ENCODE assay signal across 8 mouse cellular contexts in the genomic region with DNA sequence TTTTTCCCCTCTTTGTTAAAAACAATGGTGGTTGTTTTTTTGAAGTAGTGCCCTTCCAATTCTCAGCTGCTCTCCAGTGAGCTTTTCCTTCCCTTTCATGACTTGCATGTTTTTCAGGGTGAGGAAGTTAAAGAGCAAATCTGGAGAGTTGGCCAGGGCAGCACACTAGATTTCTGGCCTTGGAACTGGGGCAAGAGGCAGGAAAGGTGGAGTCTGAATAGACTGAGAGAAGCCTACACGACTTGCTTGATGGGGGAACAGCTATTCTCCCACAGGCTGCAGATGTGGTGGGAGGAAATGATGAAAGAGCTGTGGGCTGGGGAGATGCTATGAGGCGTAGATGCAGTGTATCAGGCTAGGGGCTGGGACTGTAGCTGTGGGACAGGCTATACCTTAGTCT. TPM values are rescaled to one million over a fixed set of nuclear protein-coding genes. Genes with fewer than 3 reads are reported as not detected.
DNase-seq lines count a peak whose midpoint lies in the region; ATAC-seq and TF ChIP-seq lines count a peak whose summit lies in the region.
"Had no signal": no experiment of that assay in that cellular context is flagged by ENCODE, and none has a peak within 500 bp of the region (broad histone marks: within the 10 kb centered on the region; RNA-seq: fewer than 3 reads in every experiment).

No protein-coding gene starts in this region.

- WGBS in heart, embryonic 16.5 days: 37% methylated on average over 2 of the region's 2 CpGs
- 36% methylated on average over 2 of the region's 2 CpGs for WGBS in lung, embryonic 15.5 days
- 63% methylated on average over 2 of the region's 2 CpGs for WGBS in forebrain, embryonic 10.5 days
- 83% methylated on average over 2 of the region's 2 CpGs for WGBS in midbrain, embryonic 13.5 days

- in situ Hi-C loops in CH12.LX (cut with MboI; ENCODE audit: low pct_ligation_motif_present, low pct_unique_long_range_greater_than_20kb, low sequenced_read_pairs): loop anchor here (10.0 kb wide), 1 partner anchor 52 kb away; no protein-coding TSS in a partner anchor

- no peak for TF ChIP-seq EP300 in CH12.LX (IDR thresholded peaks at IDR 0.05; ENCODE audit: low read length)

- H3K9me3 ChIP-seq in CH12.LX (replicated peaks; ENCODE audit: low read length): no peaks in the 10 kb centered on the region
- no peaks in the 10 kb centered on the region for H3K9me3 ChIP-seq in heart, embryonic 16.5 days (replicated peaks; ENCODE audit: control insufficient read depth, low read length)
- H3K9me3 ChIP-seq in lung, embryonic 15.5 days: no peaks in the 10 kb centered on the region
- H3K9me3 ChIP-seq in forebrain, embryonic 10.5 days: no peaks in the 10 kb centered on the region
- no peaks in the 10 kb centered on the region for H3K9me3 ChIP-seq in midbrain, embryonic 13.5 days
- H3K9me3 ChIP-seq: midbrain, embryonic 12.5 days had no signal

- ATAC-seq in heart, embryonic 16.5 days (replicated peaks; ENCODE audit: extremely low read depth, insufficient read depth, low FRiP score): peak; percentile 72
- ATAC-seq in lung, embryonic 15.5 days (ENCODE audit: borderline replicate concordance, extremely low read depth, low FRiP score, low TSS enrichment): peak; percentile 31; the same call in 1 of the 2 replicates
- ATAC-seq in midbrain, embryonic 13.5 days: no peak

- peak overlapping the region; percentile 68 for H3K27ac ChIP-seq in CH12.LX (ENCODE audit: insufficient read depth, low read depth)
- H3K27ac ChIP-seq in heart, embryonic 16.5 days (ENCODE audit: low read length): peak overlapping the region; percentile 81
- peak overlapping the region; percentile 85 for H3K27ac ChIP-seq in lung, embryonic 15.5 days
- H3K27ac ChIP-seq in forebrain, embryonic 10.5 days: no peak overlapping the region
- H3K27ac ChIP-seq in midbrain, embryonic 13.5 days: no peak overlapping the region
- H3K27ac ChIP-seq: midbrain, embryonic 12.5 days had no signal

- H3K36me3 ChIP-seq in CH12.LX (replicated peaks in 1 of 2; ENCODE audit: control insufficient read depth in 1 of 2, insufficient read depth in 1 of 2, low read length in 1 of 2): no peaks in the 10 kb centered on the region
- no peaks in the 10 kb centered on the region for H3K36me3 ChIP-seq in heart, embryonic 16.5 days (ENCODE audit: control insufficient read depth, insufficient read depth)
- no peaks in the 10 kb centered on the region for H3K36me3 ChIP-seq in lung, embryonic 15.5 days
- no peaks in the 10 kb centered on the region for H3K36me3 ChIP-seq in forebrain, embryonic 10.5 days (replicated peaks)
- H3K36me3 ChIP-seq in midbrain, embryonic 13.5 days: no peaks in the 10 kb centered on the region
- H3K36me3 ChIP-seq: midbrain, embryonic 12.5 days had no signal

- 0 out of 2 replicates have a peak, but pooled peaks cover 3% of the 10 kb centered on the region for H3K79me2 ChIP-seq in CH12.LX (replicated peaks; ENCODE audit: control insufficient read depth, extremely low read depth, insufficient read depth, poor library complexity, severe bottlenecking)

- TF ChIP-seq RAD21 in CH12.LX (IDR thresholded peaks at IDR 0.05; ENCODE audit: low read depth, low read length): no peak; the same call in 1 of the 2 replicates

- TF ChIP-seq CTCF in CH12.LX (conservative IDR thresholded peaks at IDR 0.05 in 1 of 2, IDR thresholded peaks at IDR 0.05 in 1 of 2; ENCODE audit: low read depth in 2 of 2, low read length in 2 of 2): no peak

- H3K4me2 ChIP-seq in CH12.LX (ENCODE audit: insufficient read depth, low read depth, poor library complexity, severe bottlenecking): peak overlapping the region; percentile 77; the same call in 1 of the 2 replicates
- no peak overlapping the region for H3K4me2 ChIP-seq in heart, embryonic 16.5 days (ENCODE audit: low read depth, low read length)
- no peak overlapping the region for H3K4me2 ChIP-seq in lung, embryonic 15.5 days
- no peak overlapping the region for H3K4me2 ChIP-seq in midbrain, embryonic 13.5 days (replicated peaks)
- H3K4me2 ChIP-seq: midbrain, embryonic 12.5 days had no signal

- H3K27me3 ChIP-seq in CH12.LX (replicated peaks): no peaks in the 10 kb centered on the region
- no peaks in the 10 kb centered on the region for H3K27me3 ChIP-seq in heart, embryonic 16.5 days (ENCODE audit: control insufficient read depth, insufficient read depth, low read length)
- H3K27me3 ChIP-seq in lung, embryonic 15.5 days: no peaks in the 10 kb centered on the region
- H3K27me3 ChIP-seq in forebrain, embryonic 10.5 days (ENCODE audit: poor library complexity, severe bottlenecking): no peaks in the 10 kb centered on the region
- H3K27me3 ChIP-seq in midbrain, embryonic 13.5 days: no peaks in the 10 kb centered on the region
- H3K27me3 ChIP-seq: midbrain, embryonic 12.5 days had no signal

- dilution Hi-C loops in CH12.LX (cut with MboI; ENCODE audit: extremely low pct_ligation_motif_present, extremely low pct_unique_long_range_greater_than_20kb, low sequenced_read_pairs): no loop called here

- H3K4me1 ChIP-seq in CH12.LX (ENCODE audit: control insufficient read depth in 1 of 2, insufficient read depth in 2 of 2): peaks cover 27 to 67% of the 10 kb centered on the region in 2 experiments
- peaks cover 27% of the 10 kb centered on the region for H3K4me1 ChIP-seq in heart, embryonic 16.5 days (ENCODE audit: control insufficient read depth, insufficient read depth, low read length)
- H3K4me1 ChIP-seq in lung, embryonic 15.5 days: peaks cover 34% of the 10 kb centered on the region
- H3K4me1 ChIP-seq in forebrain, embryonic 10.5 days: peaks cover 29% of the 10 kb centered on the region
- H3K4me1 ChIP-seq in midbrain, embryonic 13.5 days (replicated peaks): 0 out of 2 replicates have a peak, but pooled peaks cover 7% of the 10 kb centered on the region
- H3K4me1 ChIP-seq: midbrain, embryonic 12.5 days had no signal

- DNase-seq in 3T3-L1 (ENCODE audit: low read depth, low spot score): peak; percentile 64
- DNase-seq in CH12.LX (ENCODE audit: extremely low read depth): peak; percentile 78
- no peak for DNase-seq in forebrain, embryonic 10.5 days (ENCODE audit: extremely low spot score, low spot score)
- DNase-seq in cerebellum, adult 11-12 months: no peak

- peak overlapping the region; percentile 63 for H3K9ac ChIP-seq in CH12.LX (ENCODE audit: insufficient read depth, low read depth)
- no peak overlapping the region for H3K9ac ChIP-seq in heart, embryonic 16.5 days (ENCODE audit: low read length)
- H3K9ac ChIP-seq in lung, embryonic 15.5 days: no peak overlapping the region
- no peak overlapping the region for H3K9ac ChIP-seq in midbrain, embryonic 13.5 days (replicated peaks)
- H3K9ac ChIP-seq: midbrain, embryonic 12.5 days had no signal

- H3K4me3 ChIP-seq in CH12.LX (replicated peaks in 1 of 3; ENCODE audit: low read depth in 2 of 3, low read length in 2 of 3, poor library complexity in 1 of 3): no peak overlapping the region
- H3K4me3 ChIP-seq in heart, embryonic 16.5 days (ENCODE audit: low read length): no peak overlapping the region
- H3K4me3 ChIP-seq in lung, embryonic 15.5 days: no peak overlapping the region
- H3K4me3 ChIP-seq in forebrain, embryonic 10.5 days: no peak overlapping the region
- H3K4me3 ChIP-seq in midbrain, embryonic 13.5 days (replicated peaks): no peak overlapping the region
- H3K4me3 ChIP-seq: midbrain, embryonic 12.5 days had no signal

- no peak for TF ChIP-seq POLR2A in CH12.LX (IDR thresholded peaks at IDR 0.05; ENCODE audit: low read depth, low read length)

TF ChIP-seq in CH12.LX, 34 proteins besides CTCF, POLR2A, EP300 and RAD21:
- TF ChIP-seq ZC3H11A (IDR thresholded peaks at IDR 0.05; ENCODE audit: low read depth, low read length) (no peak), NRF1 (IDR thresholded peaks at IDR 0.05; ENCODE audit: low read depth, low read length) (no peak), ZMIZ1 (IDR thresholded peaks at IDR 0.05; ENCODE audit: low read depth, low read length) (0 out of 2 replicates have a peak, but pooled peaks have one; percentile 19), USF1 (IDR thresholded peaks at IDR 0.05; ENCODE audit: low read depth, low read length) (no peak), SMC3 (IDR thresholded peaks at IDR 0.05; ENCODE audit: low read depth, low read length) (no peak), MAX (IDR thresholded peaks at IDR 0.05; ENCODE audit: low read length) (0 out of 2 replicates have a peak, but pooled peaks have one; percentile 11), ZKSCAN1 (IDR thresholded peaks at IDR 0.05; ENCODE audit: borderline replicate concordance, low read depth, low read length) (no peak), UBTF (IDR thresholded peaks at IDR 0.05; ENCODE audit: low read depth, low read length) (no peak), ZNF384 (IDR thresholded peaks at IDR 0.05; ENCODE audit: low read depth, low read length) (peak; percentile 29; the same call in 1 of the 2 replicates), TBP (conservative IDR thresholded peaks at IDR 0.05; ENCODE audit: low read depth, low read length) (peak; percentile 61), NELFE (IDR thresholded peaks at IDR 0.05; ENCODE audit: low read depth, low read length) (no peak), ETS1 (conservative IDR thresholded peaks at IDR 0.05; ENCODE audit: low read depth, low read length) (peak; percentile 34; the same call in 1 of the 2 replicates), MYC (IDR thresholded peaks at IDR 0.05; ENCODE audit: low read depth, low read length) (peak; percentile 35; the same call in 1 of the 2 replicates), TCF12 (IDR thresholded peaks at IDR 0.05; ENCODE audit: low read depth, low read length) (peak; percentile 50; the same call in 1 of the 2 replicates), JUND (conservative IDR thresholded peaks at IDR 0.05; ENCODE audit: low read depth, low read length) (no peak), HCFC1 (IDR thresholded peaks at IDR 0.05; ENCODE audit: low read depth, low read length) (no peak), GABPA (IDR thresholded peaks at IDR 0.05; ENCODE audit: insufficient replicate concordance, low read depth, low read length) (no peak)

RNA-seq across cellular contexts. Expression of a gene that starts 57.1 kb away (rescaled TPM):
- total RNA-seq in CH12.LX (2012; rRNA removed) (5.7 and 7.7 TPM in 2 replicates), CH12.LX (2014; rRNA removed) (7.4 and 7.6 TPM in 2 replicates)
- 11.5 and 12.7 TPM in 2 replicates for polyA plus RNA-seq in CH12.LX (2012; ENCODE audit: insufficient read length, low read depth)
- 3.5 and 3.6 TPM in 2 replicates for polyA plus RNA-seq in heart, embryonic 16.5 days (2015; fragmentation: Nextera tagmentation; extraction: Ambion mirVana)
- 3.2 and 4.2 TPM in 2 replicates for polyA plus RNA-seq in lung, embryonic 15.5 days (2015; fragmentation: Nextera tagmentation; extraction: Ambion mirVana)
- 1.9 and 2.0 TPM in 2 replicates for polyA plus RNA-seq in forebrain, embryonic 10.5 days (2016; fragmentation: Nextera tagmentation; extraction: Ambion mirVana)
- polyA plus RNA-seq in midbrain, embryonic 13.5 days (2015; fragmentation: Nextera tagmentation; extraction: Ambion mirVana): 2.7 and 3.1 TPM in 2 replicates

Comparison
In these comparisons a context has a peak if more than half of its experiments do, and no peak if none do; other contexts are left out.
1. DNase-seq: peak in 3T3-L1 (single experiment) and CH12.LX (single experiment); none in forebrain, embryonic 10.5 days (single experiment) and cerebellum, adult 11-12 months (single experiment).
2. H3K27ac ChIP-seq: peak in CH12.LX (single experiment), heart, embryonic 16.5 days (single experiment) and lung, embryonic 15.5 days (single experiment); none in forebrain, embryonic 10.5 days (single experiment) and midbrain, embryonic 13.5 days (single experiment).